Mouse (Mus musculus) midbrain, embryonic 12.5 days (tissue): ENCODE measurements at regions not wholly inside any gene's neighbourhood (a gene's known extent, or its start where the extent isn't known, plus 50 kb on each side); places are given as distances from the start of the nearest gene placed in this dataset.
"Not testable (repeated sequence)": the region's sequence is repeated elsewhere in the genome, so short reads cannot be mapped to it uniquely, and the experiment has no call there.

ENCODE experiments used
- ATAC-seq: fragments of 200-750 bp; cut with Nextera tagmentation; 2 replicates; pipeline ENCODE4 v1.8.0; 2017; ENCODE audit warnings: low read depth, moderate TSS enrichment, moderate library complexity; ENCODE audit not compliant: low FRiP score
- H3K27ac ChIP-seq: fragments of 300-500 bp; sonication (generic); replicated peaks from 2 replicates; pipeline ENCODE4 v1.5.1; 2016; ENCODE audit warnings: mild to moderate bottlenecking
- H3K27me3 ChIP-seq: fragments of 300-500 bp; sonication (generic); 2 replicates; pipeline ENCODE4 v1.6.1; 2016; ENCODE audit warnings: mild to moderate bottlenecking
- H3K36me3 ChIP-seq: fragments of 300-500 bp; sonication (generic); 2 replicates; pipeline ENCODE4 v1.6.1; 2016
- H3K4me1 ChIP-seq: fragments of 300-500 bp; sonication (generic); 2 replicates; pipeline ENCODE4 v1.6.1; 2016
- H3K4me2 ChIP-seq: fragments of 300-500 bp; sonication (generic); replicated peaks from 2 replicates; pipeline ENCODE4 v1.6.1; 2016; ENCODE audit warnings: mild to moderate bottlenecking, moderate library complexity
- H3K4me3 ChIP-seq: fragments of 300-500 bp; sonication (generic); 2 replicates; pipeline ENCODE4 v1.5.1; 2016; ENCODE audit warnings: mild to moderate bottlenecking
- H3K9ac ChIP-seq: fragments of 300-500 bp; sonication (generic); replicated peaks from 2 replicates; pipeline ENCODE4 v1.6.1; 2016; ENCODE audit warnings: mild to moderate bottlenecking, moderate library complexity
- H3K9me3 ChIP-seq: fragments of 300-500 bp; sonication (generic); 2 replicates; pipeline ENCODE4 v1.6.1; 2016; ENCODE audit warnings: mild to moderate bottlenecking
- WGBS: fragments of 180-500 bp; shearing (Covaris S2); methylation state at CpG from one replicate; pipeline ENCODE4 v1.1.7; 2016; 5-methylcytosine and 5-hydroxymethylcytosine counted together

DNA sequence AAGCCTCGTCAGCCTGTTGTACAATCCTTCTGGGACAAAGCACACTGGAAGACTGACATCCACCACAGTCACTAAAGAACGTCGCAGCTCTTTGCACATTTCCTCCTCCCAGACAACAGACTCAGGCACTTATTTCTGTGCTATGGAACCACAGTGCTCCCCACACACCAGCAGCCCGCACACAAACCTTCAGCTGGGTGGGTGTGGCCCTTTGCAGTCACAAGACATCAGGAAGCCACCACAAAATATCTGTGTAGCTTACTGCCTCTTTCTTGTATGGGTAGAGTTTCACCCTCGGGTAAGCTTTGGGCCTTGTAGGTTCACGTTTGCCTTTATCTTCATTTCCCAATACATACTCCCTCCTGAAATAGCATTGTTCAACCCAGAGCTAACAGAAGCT is 577.6 kb upstream of the Olfr1507 start:
- not testable (repeated sequence) for H3K4me2 ChIP-seq, H3K4me1 ChIP-seq, ATAC-seq, H3K27me3 ChIP-seq, H3K27ac ChIP-seq, H3K9me3 ChIP-seq, H3K4me3 ChIP-seq, H3K36me3 ChIP-seq, H3K9ac ChIP-seq
- WGBS, result 76% methylated on average over 6 of the region's 6 CpGs

DNA sequence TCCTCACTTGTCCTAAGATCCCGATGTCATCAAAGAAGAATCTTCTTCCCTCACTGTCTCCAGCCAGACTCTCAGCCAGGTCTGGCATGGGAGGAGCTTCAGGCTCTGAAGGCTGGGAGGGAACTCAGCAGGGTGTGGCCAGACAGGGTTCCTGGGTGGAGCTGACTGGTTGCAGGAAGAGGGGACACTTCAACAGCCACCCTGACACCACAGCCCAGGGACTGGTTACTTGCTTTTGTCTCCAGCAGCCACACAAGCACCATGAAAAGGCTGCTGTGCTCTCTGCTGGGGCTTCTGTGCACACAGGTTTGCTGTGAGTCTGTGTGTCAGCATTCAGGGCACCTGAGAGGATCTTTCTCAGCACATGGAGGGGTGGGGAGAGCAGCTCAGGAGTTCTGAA is 577.0 kb upstream of the Olfr1507 start:
- H3K4me2 ChIP-seq, H3K27me3 ChIP-seq, H3K9me3 ChIP-seq, H3K36me3 ChIP-seq, H3K4me3 ChIP-seq, H3K27ac ChIP-seq, H3K4me1 ChIP-seq, ATAC-seq, H3K9ac ChIP-seq: not testable (repeated sequence)
- no CpG with 5 or more reads among the region's 1 CpGs for WGBS

DNA sequence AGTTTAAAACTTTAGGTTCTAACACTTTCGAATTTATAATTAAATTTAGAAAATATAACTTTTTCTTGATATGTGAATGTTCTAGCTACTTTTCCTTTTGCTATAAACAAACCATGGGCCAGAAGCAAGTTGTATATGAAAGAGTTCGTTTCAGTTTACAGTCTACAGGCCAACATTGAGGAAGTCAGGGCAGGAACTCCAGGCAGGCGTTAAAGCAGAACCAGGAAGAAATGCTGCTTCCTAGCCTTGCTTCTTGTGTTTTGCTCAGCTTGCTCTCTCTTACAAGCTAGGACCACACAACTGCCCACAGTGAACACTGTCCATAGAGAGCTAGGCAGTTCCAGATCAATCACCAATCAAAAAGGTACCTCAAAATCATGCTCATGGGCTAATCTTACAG is 558.9 kb upstream of the Olfr1507 start:
- 79% methylated on average over 2 of the region's 3 CpGs for WGBS

DNA sequence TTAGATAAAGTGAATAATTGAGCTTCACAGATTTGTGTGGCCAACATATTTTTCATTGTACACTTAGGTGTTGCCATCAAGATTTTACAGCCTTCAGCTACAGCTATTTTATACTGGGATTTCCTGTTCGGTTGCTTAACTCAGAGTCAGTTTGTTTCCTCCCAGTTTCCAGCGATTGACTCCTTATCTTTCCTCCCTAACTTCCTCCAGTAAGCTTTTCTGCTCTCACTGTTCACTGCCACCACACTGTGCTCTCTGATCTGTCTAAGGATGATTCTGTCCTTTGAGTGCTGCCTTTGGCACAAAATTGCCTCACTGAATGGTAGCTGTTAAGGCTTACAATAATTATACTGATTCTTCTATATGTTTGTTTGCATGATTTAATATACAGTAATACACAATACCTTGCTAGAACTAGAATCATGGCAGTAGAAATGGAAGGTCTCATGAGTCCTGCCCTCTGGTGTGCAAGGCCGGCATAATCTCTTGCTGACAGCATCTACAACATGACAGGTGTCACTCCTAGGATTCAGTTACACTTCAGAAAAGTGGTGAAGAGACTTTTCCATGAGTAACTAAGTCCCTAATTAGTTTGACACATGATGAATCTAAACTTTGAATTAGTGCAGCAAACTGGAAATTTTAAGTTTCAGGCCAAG is 558.0 kb upstream of the Olfr1507 start:
- H3K9ac ChIP-seq, H3K4me1 ChIP-seq, ATAC-seq, H3K4me3 ChIP-seq, H3K4me2 ChIP-seq, H3K36me3 ChIP-seq, H3K27me3 ChIP-seq, H3K9me3 ChIP-seq, H3K27ac ChIP-seq: not testable (repeated sequence)
- 90% methylated on average over 2 of the region's 3 CpGs for WGBS

More for the DNA sequence above, 558.9 kb upstream of the Olfr1507 start:
- H3K9me3 ChIP-seq, H3K27ac ChIP-seq, H3K4me1 ChIP-seq, ATAC-seq, H3K36me3 ChIP-seq, H3K4me2 ChIP-seq, H3K9ac ChIP-seq, H3K4me3 ChIP-seq, H3K27me3 ChIP-seq: not testable (repeated sequence)

DNA sequence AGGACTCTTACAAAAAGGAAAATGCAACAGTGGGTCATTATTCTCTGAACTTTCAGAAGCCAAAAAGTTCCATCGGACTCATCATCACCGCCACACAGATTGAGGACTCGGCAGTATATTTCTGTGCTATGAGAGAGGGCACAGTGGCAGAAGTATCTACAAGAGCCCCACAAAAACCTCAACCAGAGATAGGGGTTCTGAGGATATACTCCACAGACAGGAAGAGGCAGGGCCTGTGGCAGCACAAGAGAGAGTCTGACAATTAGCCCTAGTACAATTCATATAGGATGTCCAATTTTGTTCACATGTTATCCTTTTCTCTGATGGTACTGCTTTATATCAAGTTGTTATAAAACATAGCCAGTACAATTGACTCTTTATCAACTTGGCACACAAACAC is 552.1 kb upstream of the Olfr1507 start:
- 100% methylated on average over 2 of the region's 3 CpGs for WGBS
- H3K4me2 ChIP-seq, H3K27ac ChIP-seq, H3K4me3 ChIP-seq, H3K9ac ChIP-seq, H3K36me3 ChIP-seq, H3K27me3 ChIP-seq, H3K4me1 ChIP-seq, ATAC-seq, H3K9me3 ChIP-seq: not testable (repeated sequence)

DNA sequence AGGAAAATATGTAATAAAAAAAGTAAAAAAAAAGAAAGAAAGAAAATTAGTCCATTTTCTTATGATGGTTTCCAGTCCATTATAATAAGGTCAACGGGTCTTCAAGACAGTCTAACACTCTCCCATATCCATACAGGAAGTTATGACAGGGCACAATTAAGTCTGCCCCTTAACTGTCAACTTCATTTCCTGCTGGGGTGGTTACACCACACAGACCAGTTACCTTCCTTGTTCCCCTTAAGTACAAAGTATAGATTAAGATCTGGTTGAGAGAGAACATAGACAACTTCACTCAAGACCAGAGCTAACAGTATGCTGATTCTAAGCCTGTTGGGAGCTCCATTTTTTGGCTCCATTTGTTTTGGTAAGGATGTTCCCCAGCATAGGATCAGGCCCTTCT is 551.4 kb upstream of the Olfr1507 start:
- WGBS, result 80% methylated on average over 1 of the region's 1 CpGs
- not testable (repeated sequence) for ATAC-seq, H3K4me3 ChIP-seq, H3K36me3 ChIP-seq, H3K4me2 ChIP-seq, H3K9me3 ChIP-seq, H3K27me3 ChIP-seq, H3K4me1 ChIP-seq, H3K27ac ChIP-seq, H3K9ac ChIP-seq

DNA sequence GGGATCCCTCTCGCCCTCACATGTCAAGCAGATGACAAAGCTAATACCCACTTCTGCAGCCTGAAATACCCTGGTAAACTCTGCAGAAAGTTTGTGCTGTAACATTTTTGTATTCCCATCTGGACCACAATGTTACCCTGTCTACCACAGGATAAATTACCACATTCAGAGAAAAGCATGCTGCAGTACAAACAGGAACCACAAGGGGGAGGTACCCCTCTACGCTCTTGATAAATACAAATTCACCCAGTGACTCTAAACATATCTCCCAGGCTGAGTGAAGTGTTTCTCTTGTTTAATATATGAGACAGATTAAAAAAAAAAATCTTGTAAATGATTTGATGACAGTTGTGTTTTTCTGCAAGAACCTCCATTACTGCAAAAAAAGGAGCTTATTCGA is 549.8 kb upstream of the Olfr1507 start:
- not testable (repeated sequence) for H3K27ac ChIP-seq, H3K4me3 ChIP-seq, H3K36me3 ChIP-seq, H3K9me3 ChIP-seq, H3K27me3 ChIP-seq, H3K9ac ChIP-seq, H3K4me2 ChIP-seq, H3K4me1 ChIP-seq, ATAC-seq
- 72% methylated on average over 2 of the region's 3 CpGs for WGBS

DNA sequence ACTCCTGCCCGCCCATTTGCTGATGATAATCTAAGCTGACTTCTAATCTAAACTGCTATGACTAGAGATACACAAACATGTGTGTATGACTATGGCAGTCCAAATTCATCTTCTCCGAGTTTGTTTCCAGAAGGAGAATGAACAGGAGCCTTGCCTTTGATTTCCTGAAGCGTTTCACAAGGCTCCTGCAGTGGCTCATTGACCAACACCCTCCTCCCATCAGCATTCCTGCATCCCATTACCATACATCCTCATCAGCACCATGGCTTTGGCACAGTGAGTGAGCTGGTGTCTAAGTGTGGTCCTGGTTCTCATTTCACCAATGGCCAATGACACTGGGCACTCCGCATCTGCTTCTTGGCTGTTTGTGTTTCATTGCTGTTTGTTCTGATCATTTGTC is 548.6 kb upstream of the Olfr1507 start:
- WGBS, result 72% methylated on average over 4 of the region's 4 CpGs
- H3K4me2 ChIP-seq, ATAC-seq, H3K27ac ChIP-seq, H3K36me3 ChIP-seq, H3K9me3 ChIP-seq, H3K27me3 ChIP-seq, H3K4me1 ChIP-seq, H3K9ac ChIP-seq, H3K4me3 ChIP-seq: not testable (repeated sequence)

DNA sequence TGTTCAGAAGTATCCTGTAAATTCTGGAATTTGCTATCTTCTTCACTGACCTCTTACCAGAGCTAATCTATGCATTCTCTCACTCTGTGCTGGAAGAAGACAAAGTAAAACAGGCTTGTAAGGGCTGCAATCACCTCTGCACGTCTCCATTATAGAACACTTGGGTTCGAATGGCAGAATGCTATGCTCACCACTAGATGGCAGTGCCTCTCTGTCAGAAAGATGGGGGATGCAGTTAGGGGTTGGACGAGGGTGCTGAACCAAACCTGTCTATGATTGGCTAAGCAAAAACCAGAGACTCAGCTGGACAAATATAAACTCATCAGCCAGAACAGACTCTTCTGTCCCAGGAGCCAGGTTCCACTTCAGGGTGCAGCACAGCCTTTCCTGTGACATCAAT is 546.5 kb upstream of the Olfr1507 start:
- WGBS, result 18% methylated on average over 3 of the region's 3 CpGs
- not testable (repeated sequence) for ATAC-seq

DNA sequence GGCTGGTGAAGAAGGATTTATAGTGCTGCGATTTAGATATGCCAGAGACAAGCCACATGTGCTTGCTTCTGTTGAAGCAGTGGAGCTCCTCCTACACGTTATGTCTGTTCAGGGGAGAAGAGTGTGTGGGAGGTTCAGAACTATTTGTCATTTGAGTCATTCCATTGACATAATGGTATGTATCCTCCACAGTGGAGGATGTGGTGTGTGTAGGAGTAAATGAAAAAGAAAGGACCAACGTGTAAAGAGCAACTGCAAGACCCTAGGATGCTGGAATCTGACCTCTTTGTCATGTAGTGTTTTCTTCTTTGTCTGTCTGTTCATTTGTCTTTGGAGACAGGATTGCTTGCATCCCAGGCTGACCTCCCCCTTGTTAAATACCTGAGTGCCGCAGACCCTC is 543.9 kb upstream of the Olfr1507 start:
- not testable (repeated sequence) for H3K36me3 ChIP-seq, H3K4me2 ChIP-seq, H3K27me3 ChIP-seq, ATAC-seq, H3K9ac ChIP-seq, H3K4me1 ChIP-seq, H3K9me3 ChIP-seq, H3K27ac ChIP-seq, H3K4me3 ChIP-seq
- WGBS, result 88% methylated on average over 4 of the region's 4 CpGs

More for the DNA sequence above, 546.5 kb upstream of the Olfr1507 start:
- not testable (repeated sequence) for H3K4me2 ChIP-seq, H3K9me3 ChIP-seq, H3K27ac ChIP-seq, H3K4me1 ChIP-seq, H3K4me3 ChIP-seq, H3K27me3 ChIP-seq, H3K9ac ChIP-seq, H3K36me3 ChIP-seq

DNA sequence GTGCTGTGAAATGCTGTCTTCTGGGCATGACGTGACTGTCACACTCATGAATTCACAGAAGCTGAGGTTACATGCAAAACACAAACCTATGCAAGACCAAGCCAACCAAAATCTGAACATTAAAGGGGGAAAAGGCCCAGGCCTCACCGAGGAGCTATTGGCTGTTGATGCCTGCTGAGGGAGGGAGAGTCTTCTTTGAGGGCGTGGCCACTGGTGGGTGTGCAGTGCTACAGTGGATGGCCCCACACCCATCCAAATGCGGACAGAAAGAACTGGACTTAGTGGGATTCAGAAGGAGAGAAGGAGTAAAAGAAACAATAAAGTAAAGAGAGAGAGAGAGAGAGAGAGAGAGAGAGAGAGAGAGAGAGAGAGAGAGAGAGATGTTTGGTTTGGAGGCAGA is 539.4 kb upstream of the Olfr1507 start:
- H3K4me3 ChIP-seq, H3K27me3 ChIP-seq, H3K36me3 ChIP-seq, ATAC-seq, H3K9me3 ChIP-seq, H3K4me2 ChIP-seq, H3K27ac ChIP-seq, H3K4me1 ChIP-seq, H3K9ac ChIP-seq: not testable (repeated sequence)
- no CpG with 5 or more reads among the region's 4 CpGs for WGBS

DNA sequence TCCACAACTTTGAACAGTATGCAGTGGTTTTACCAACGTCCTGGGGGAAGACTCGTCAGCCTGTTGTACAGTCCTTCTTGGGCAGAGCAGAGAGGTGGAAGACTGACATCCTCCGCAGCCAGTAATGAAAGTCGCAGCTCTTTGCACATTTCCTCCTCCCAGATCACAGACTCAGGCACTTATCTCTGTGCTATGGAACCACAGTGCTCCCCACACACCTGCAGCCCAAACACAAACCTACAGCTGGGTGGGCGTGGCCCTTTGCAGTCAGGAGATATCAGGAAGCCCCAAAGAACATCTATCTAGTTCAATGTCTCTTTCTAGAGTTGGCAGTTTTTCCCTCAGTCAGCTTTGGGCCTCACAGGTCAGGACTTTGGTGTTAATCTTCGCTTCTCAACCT is 537.7 kb upstream of the Olfr1507 start:
- WGBS, result no CpG with 5 or more reads among the region's 6 CpGs
- H3K36me3 ChIP-seq, H3K4me3 ChIP-seq, H3K4me1 ChIP-seq, H3K27ac ChIP-seq, H3K9ac ChIP-seq, ATAC-seq, H3K4me2 ChIP-seq, H3K27me3 ChIP-seq, H3K9me3 ChIP-seq: not testable (repeated sequence)

DNA sequence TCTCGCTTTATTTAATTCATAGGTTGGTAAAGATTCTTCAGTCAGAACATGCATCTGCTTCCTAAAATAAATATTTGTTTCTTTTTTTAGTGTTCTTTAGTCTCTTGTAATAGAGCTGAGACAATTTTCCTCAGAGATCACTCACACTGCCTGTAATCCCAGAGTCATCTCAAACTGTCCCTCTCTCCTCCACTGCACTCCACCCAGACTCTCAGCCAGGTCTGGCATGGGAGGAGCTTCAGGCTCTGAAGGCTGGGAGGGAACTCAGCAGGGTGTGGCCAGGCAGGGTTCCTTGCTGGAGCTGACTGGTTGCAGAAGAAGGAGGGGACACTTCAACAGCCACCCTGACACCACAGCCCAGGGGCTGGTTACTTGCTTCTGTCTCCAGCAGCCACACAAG is 536.9 kb upstream of the Olfr1507 start:
- not testable (repeated sequence) for ATAC-seq, H3K4me2 ChIP-seq, H3K9ac ChIP-seq, H3K4me1 ChIP-seq, H3K27me3 ChIP-seq, H3K9me3 ChIP-seq, H3K4me3 ChIP-seq, H3K36me3 ChIP-seq, H3K27ac ChIP-seq
- WGBS, result no CpG with 5 or more reads among the region's 1 CpGs
